Mouse (Mus musculus): ENCODE data around the gene Vamp5. TPM values are rescaled to one million over a fixed set of nuclear protein-coding genes. Genes with fewer than 3 reads are reported as not detected.

Gene Vamp5
- polyA plus RNA-seq, 1 experiment from 2014 or later: 19.7 TPM

DNA sequence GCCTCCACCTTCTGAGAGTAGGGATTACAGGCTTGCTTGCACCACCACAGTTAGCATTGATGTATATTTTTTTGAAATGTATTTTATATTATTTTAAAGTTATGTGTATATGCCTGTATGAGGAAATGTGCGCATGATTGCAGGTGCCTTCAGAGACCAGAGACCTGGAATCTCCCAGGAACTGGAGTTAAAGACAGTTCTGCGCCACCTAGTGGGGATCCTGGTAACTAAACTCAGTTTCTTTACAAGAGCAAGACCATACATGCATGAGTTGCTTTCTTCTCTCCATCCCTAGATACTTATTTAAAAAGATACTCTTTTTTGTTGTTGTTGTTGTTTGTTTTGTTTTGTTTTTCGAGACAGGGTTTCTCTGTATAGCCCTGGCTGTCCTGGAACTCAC, 29.3 kb upstream of the Vamp5 start:
- Histone ChIP-seq H3K27me3 (ENCODE audit: low read depth, poor library complexity, severe bottlenecking) (no peaks in the 10 kb centered on the region), H3K36me3 (no peaks in the 10 kb centered on the region), H3K4me3 (no peak overlapping the region), H3K4me1 (peaks cover 8% of the 10 kb centered on the region), H3K27ac (no peak overlapping the region), H3K9me3 (replicated peaks) (no peaks in the 10 kb centered on the region)
- 25% methylated on average over 3 of the region's 3 CpGs for WGBS
- peak; percentile 71 for DNase-seq (ENCODE audit: low spot score)

DNA sequence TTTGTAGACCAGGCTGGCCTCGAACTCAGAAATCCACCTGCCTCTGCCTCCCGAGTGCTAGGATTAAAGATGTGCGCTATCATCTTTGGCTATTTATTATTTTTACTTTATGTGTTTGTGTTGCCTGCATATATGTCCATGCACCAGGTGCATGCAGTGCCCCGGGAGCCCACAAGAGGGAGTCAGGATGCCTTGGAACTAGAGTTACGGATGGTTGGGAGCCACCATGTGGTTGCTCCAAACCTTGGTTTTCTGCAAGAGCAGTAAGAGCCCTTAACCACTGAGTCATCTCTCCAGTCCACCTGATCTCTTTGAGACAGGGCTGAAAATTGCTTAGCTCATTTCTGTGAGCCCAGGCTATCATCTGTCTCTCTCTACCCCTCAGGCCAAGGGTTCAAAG, 26.9 kb upstream of the Vamp5 start:
- DNase-seq (ENCODE audit: low spot score): peak; percentile 94
- WGBS: 4% methylated on average over 5 of the region's 5 CpGs
- H3K4me1 ChIP-seq: no peaks in the 10 kb centered on the region
- H3K27ac ChIP-seq: no peak overlapping the region
- no peaks in the 10 kb centered on the region for H3K9me3 ChIP-seq (replicated peaks)
- H3K36me3 ChIP-seq: no peaks in the 10 kb centered on the region
- H3K27me3 ChIP-seq (ENCODE audit: low read depth, poor library complexity, severe bottlenecking): no peaks in the 10 kb centered on the region
- H3K4me3 ChIP-seq: no peak overlapping the region

- no peak for DNase-seq (ENCODE audit: low spot score)
- H3K27me3 ChIP-seq (ENCODE audit: low read depth, poor library complexity, severe bottlenecking): no peaks in the 10 kb centered on the region
- no peaks in the 10 kb centered on the region for H3K9me3 ChIP-seq (replicated peaks)
- no peak overlapping the region for H3K27ac ChIP-seq
- WGBS: 84% methylated on average over 7 of the region's 7 CpGs
- H3K4me3 ChIP-seq: no peak overlapping the region
- no peaks in the 10 kb centered on the region for H3K36me3 ChIP-seq
- H3K4me1 ChIP-seq: no peaks in the 10 kb centered on the region
Measured at GRCm38 (mm10) chr6:72405356-72405755, 25.1 kb upstream of the Vamp5 start.

DNA sequence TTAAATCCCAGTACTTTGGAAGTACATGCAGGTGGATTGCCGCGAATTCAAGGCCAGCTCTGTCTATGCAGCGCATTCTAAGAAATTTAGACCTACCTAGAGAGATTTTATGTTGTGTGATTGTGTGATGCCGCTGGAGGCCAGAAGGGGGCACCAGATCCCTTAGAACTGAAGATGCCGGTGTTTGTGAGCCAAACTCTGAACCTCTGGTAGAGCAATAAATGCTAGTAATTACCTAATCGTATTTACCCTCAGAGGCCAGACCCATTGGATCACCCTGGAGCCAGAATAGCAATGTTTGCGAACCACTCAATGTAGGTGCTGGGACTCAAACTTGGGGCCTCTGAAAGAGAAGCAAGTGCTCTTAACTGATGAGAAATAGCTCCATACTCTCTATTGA, 21.6 kb upstream of the Vamp5 start:
- peak; percentile 78 for DNase-seq (ENCODE audit: low spot score)
- Histone ChIP-seq H3K36me3 (no peaks in the 10 kb centered on the region), H3K9me3 (replicated peaks) (no peaks in the 10 kb centered on the region), H3K27ac (no peak overlapping the region), H3K4me1 (no peaks in the 10 kb centered on the region), H3K4me3 (no peak overlapping the region), H3K27me3 (ENCODE audit: low read depth, poor library complexity, severe bottlenecking) (no peaks in the 10 kb centered on the region)
- WGBS: 18% methylated on average over 7 of the region's 7 CpGs

- H3K4me3 ChIP-seq: no peak overlapping the region
- no peak for DNase-seq (ENCODE audit: low spot score)
- WGBS: 66% methylated on average over 2 of the region's 2 CpGs
- no peaks in the 10 kb centered on the region for H3K9me3 ChIP-seq (replicated peaks)
- no peak overlapping the region for H3K27ac ChIP-seq
- no peaks in the 10 kb centered on the region for H3K27me3 ChIP-seq (ENCODE audit: low read depth, poor library complexity, severe bottlenecking)
- no peaks in the 10 kb centered on the region for H3K36me3 ChIP-seq
- H3K4me1 ChIP-seq: no peaks in the 10 kb centered on the region
Measured at GRCm38 (mm10) chr6:72399967-72400366, 19.7 kb upstream of the Vamp5 start.

- DNase-seq (ENCODE audit: low spot score): no peak
- 86% methylated on average over 10 of the region's 10 CpGs for WGBS
- Histone ChIP-seq H3K9me3 (replicated peaks) (no peaks in the 10 kb centered on the region), H3K4me3 (no peak overlapping the region), H3K4me1 (0 out of 2 replicates have a peak, but pooled peaks cover 10% of the 10 kb centered on the region), H3K36me3 (no peaks in the 10 kb centered on the region), H3K27me3 (ENCODE audit: low read depth, poor library complexity, severe bottlenecking) (no peaks in the 10 kb centered on the region), H3K27ac (no peak overlapping the region)
Measured at GRCm38 (mm10) chr6:72396837-72397251, 16.6 kb upstream of the Vamp5 start.

- Histone ChIP-seq H3K4me1 (peaks cover 51% of the 10 kb centered on the region), H3K27ac (no peak overlapping the region), H3K27me3 (ENCODE audit: low read depth, poor library complexity, severe bottlenecking) (no peaks in the 10 kb centered on the region), H3K4me3 (no peak overlapping the region), H3K9me3 (replicated peaks) (no peaks in the 10 kb centered on the region), H3K36me3 (peaks cover 5% of the 10 kb centered on the region)
- WGBS: 92% methylated on average over 5 of the region's 5 CpGs
- no peak for DNase-seq (ENCODE audit: low spot score)
Measured at GRCm38 (mm10) chr6:72392341-72392740, 12.1 kb upstream of the Vamp5 start.

GRCm38 (mm10) chr6:72390795-72391521, 10.7 kb upstream of the Vamp5 start:
- peak; percentile 43 for DNase-seq (ENCODE audit: low spot score)
- Histone ChIP-seq H3K27ac (peak overlapping the region; percentile 92), H3K27me3 (ENCODE audit: low read depth, poor library complexity, severe bottlenecking) (no peaks in the 10 kb centered on the region), H3K4me3 (peak overlapping the region; percentile 63), H3K36me3 (peaks cover 11% of the 10 kb centered on the region), H3K9me3 (replicated peaks) (no peaks in the 10 kb centered on the region), H3K4me1 (peaks cover 51% of the 10 kb centered on the region)
- 7% methylated on average over 12 of the region's 12 CpGs for WGBS

DNA sequence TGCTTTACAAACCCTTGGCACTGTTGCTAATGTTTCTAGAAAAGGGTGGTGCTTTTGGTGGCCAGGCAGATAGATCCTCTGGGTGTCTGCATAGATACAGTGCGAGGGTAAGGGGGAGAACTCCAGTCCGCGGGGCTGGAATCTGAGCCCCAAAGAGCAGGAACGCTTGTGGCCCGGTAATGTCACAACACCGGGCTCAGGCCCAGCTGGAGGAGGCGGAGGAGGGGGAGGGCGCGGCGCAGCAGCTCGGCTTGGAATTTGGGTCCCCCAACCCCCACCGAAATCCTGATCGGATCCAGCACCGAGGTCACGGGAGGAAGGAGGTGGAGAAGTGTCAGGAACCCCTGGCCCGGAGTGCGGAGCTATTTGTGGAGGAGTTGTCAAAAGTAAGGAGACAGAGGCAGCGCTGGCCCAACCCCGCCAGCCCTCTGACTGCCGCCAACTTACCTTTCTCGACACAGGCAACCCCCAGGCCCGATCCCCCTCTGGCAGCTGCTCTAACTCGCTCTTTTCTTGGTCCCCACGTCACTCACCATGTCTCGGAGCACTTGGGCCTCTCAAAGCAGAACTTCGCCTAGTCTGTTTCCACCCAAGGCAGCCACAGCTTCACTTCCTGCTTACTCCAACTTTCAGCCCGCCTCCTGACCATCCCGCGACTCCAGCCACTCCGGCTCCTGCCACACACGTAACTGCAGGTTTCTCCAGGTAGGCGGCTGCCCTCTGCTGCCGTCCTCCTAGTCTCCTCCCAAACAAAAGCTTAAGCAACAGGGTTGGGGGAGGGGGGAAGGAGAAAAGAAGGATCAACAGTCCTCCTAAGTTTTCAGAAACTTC, 9.9 kb upstream of the Vamp5 start, which contains the start of gene Vamp8:
Vamp8 (minus strand) TSS at position 763 of the 831 bp plus-strand sequence.
- WGBS: 2% methylated on average over 33 of the region's 33 CpGs
- no peaks in the 10 kb centered on the region for H3K27me3 ChIP-seq (ENCODE audit: low read depth, poor library complexity, severe bottlenecking)

DNA sequence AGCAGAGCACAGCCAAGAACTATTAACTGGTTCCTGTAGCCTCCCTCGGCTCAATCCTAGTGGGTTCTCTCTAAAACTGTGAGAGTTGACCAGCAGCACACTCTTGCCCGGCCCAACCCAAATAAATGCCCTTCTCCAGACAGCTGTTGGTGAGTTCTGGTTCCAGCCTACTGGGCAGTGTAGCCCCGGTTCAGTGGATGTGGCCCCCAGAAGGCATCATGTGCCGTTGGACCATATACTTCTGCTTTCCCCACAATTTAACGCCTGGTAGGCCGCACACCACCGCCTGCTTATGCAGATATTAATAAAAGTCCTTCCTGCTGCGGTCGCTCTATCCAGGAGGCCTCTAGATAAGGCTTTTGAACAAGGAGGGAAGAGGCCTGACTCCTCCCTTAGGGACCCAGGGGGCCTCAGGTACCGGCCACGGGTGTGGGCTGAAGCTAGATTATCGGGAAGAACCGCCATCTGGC, 9.2 kb upstream of the Vamp5 start:
- H3K4me1 ChIP-seq: peaks cover 51% of the 10 kb centered on the region
- H3K4me3 ChIP-seq: peak overlapping the region; percentile 63
- H3K27ac ChIP-seq: peak overlapping the region; percentile 92
- no peaks in the 10 kb centered on the region for H3K9me3 ChIP-seq (replicated peaks)
- H3K27me3 ChIP-seq (ENCODE audit: low read depth, poor library complexity, severe bottlenecking): no peaks in the 10 kb centered on the region
- WGBS: 24% methylated on average over 13 of the region's 13 CpGs
- DNase-seq (ENCODE audit: low spot score): no peak
- H3K36me3 ChIP-seq: peaks cover 21% of the 10 kb centered on the region

More for the DNA sequence above, 9.9 kb upstream of the Vamp5 start, which contains the start of gene Vamp8:
- peak; percentile 77 for DNase-seq (ENCODE audit: low spot score)
- peak within 1 kb of the TSS; percentile 92 for H3K27ac ChIP-seq
- H3K36me3 ChIP-seq: peaks cover 15% of the 10 kb centered on the region
- no peaks in the 10 kb centered on the region for H3K9me3 ChIP-seq (replicated peaks)
- H3K4me1 ChIP-seq: peaks cover 51% of the 10 kb centered on the region
- H3K4me3 ChIP-seq: peak within 1 kb of the TSS; percentile 63

DNA sequence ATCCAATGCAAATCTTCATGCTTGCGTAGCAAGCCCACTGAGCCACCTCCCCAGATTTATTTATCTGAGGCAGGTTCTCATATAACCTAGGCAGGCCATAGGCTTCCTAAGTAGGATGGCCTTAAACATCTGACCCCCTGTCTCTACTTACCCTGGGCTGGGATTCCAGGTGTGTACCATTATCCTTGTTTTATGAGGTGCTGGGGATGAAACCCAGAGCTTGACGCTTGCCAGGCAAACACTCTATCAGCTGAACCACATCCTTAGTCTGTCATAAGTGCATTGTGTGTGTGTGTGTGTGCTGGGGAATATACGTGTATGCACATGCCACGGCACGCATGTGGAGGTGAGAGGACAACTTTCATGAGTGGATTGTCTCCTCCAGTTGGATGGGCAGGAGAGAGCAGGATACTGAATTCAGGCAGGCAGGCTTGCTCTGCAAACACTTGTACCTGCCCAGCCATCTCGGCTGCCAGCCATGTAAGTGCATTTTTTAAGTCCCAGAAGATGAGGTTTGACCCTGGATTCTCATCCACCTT, 8.6 kb upstream of the Vamp5 start:
- Histone ChIP-seq H3K27me3 (ENCODE audit: low read depth, poor library complexity, severe bottlenecking) (no peaks in the 10 kb centered on the region), H3K4me1 (peaks cover 48% of the 10 kb centered on the region), H3K27ac (peak overlapping the region; percentile 92), H3K36me3 (peaks cover 23% of the 10 kb centered on the region), H3K9me3 (replicated peaks) (no peaks in the 10 kb centered on the region), H3K4me3 (peak overlapping the region; percentile 17; the same call in 1 of the 2 replicates)
- DNase-seq (ENCODE audit: low spot score): peak; percentile 67
- WGBS: 50% methylated on average over 6 of the region's 6 CpGs

DNA sequence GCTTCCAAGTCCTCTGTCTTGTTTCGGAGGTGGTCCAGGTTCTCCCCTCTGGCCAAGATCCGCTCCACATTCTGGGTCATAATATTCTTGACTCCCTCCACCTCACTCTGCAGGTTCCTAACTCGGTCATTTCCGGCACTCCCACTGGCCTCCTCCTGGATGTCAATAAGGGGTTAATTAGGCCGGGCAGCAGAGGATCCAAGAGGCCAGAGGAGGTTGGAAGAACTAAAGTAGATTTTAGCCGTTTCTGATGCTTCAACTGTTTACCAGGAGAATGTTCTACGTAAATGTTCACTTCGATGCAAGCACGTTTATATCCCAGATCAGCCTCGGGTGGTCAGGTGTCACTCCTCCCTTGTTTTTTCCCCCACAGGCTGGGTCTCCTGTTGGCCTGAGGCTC, 8.0 kb upstream of the Vamp5 start:
- Histone ChIP-seq H3K4me1 (peaks cover 46% of the 10 kb centered on the region), H3K36me3 (peaks cover 23% of the 10 kb centered on the region), H3K27me3 (ENCODE audit: low read depth, poor library complexity, severe bottlenecking) (no peaks in the 10 kb centered on the region), H3K4me3 (peak overlapping the region; percentile 17; the same call in 1 of the 2 replicates), H3K9me3 (replicated peaks) (no peaks in the 10 kb centered on the region), H3K27ac (peak overlapping the region; percentile 92; the same call in 1 of the 2 replicates)
- WGBS: 52% methylated on average over 10 of the region's 10 CpGs
- DNase-seq (ENCODE audit: low spot score): no peak

Data from limb, embryonic 10.5 days (tissue).